Mouse (Mus musculus) embryonic stem cell, embryonic (primary cell): ENCODE results near the gene Zfp995.

ENCODE experiments used
- CTCF ChIA-PET, 4 experiments: fragments of 300-600 bp in 2 of 4; fragments of 350-600 bp in 2 of 4; sonication (Branson Sonifier 250); formaldehyde crosslinking; loops; one replicate each; lab custom pipeline; 2022; ENCODE audit warnings: inconsistent platforms in 2 of 4; lab: Charles Lee
- POLR2A ChIA-PET, 4 experiments: fragments of 300-600 bp in 2 of 4; fragments of 350-600 bp in 2 of 4; sonication (Branson Sonifier 250); formaldehyde crosslinking; loops; one replicate each; lab custom pipeline; 2022; ENCODE audit warnings: antibody characterized with exemption in 4 of 4, inconsistent platforms in 1 of 4; lab: Charles Lee

The Zfp995 gene

DNA sequence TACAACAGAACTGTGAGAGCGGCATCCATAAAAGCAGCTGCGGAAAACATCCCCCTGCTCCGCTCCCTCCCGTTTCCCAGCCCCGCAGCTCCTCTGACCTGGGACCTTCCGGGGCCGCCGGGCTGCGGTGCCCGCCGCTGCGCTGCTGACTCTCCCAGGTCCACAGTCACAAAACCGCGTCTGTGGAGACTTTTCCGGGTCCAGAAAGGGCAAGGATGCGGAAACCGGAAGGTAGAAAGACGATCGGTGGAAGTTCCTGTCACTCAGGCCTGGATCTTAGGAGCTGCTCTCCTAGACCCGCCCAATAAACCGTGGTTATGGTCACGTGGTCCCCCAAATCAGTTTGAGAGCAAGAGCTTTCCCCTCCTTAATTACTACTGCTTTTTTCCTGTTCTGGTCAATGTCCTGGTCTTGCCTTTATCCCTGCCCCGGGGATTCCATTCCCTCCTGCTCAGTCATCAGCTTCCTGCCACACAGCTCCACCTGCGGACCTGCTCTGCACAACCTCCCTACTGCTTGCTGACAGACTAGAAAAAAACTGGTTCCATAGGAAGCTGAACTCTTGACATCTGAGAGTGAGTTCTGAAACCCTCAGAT lies at the start of gene Zfp995:
TSS of gene Zfp995 (minus strand) at position 471 of the 597 bp plus-strand sequence.
- ChIA-PET CTCF (interaction anchor here in 2 of 4 experiments (0.6 kb wide), 2 partner anchors 64 to 373 kb away, joined by 3 to 9 read pairs; partner anchors contain the start of gene Zfp820 (in 1 of the 2)), POLR2A (interaction anchor here in 3 of 4 experiments (0.5 to 1.2 kb wide), 7 partner anchors 19 to 230 kb away, joined by 3 to 7 read pairs (median 3); no protein-coding TSS in a partner anchor)

DNA sequence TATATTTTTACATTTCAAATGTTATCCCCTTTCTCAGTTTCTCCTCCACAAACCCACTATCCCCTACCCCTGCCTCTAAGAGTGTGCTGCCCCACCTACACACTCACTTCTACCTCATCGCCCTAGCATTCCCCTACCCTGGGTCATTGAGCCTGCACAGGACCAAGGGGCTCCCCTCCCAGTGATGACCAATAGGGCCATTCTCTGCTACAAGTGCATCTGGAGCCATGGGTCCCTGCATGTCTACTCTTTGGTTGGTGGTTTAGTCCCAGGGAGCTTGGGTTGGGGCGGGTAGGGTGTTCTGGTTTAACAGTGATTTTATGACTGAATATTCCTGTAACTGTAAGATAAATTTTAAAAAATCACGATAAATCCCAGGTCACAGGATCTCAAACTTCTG lies 687 bp downstream of the Zfp995 start:
- POLR2A ChIA-PET, result interaction anchor here in 2 of 4 experiments (1.0 to 1.2 kb wide), 3 partner anchors 19 to 229 kb away, joined by 3 to 4 read pairs (median 3); no protein-coding TSS in a partner anchor
- CTCF ChIA-PET, result interaction anchor here in 2 of 4 experiments (0.6 to 0.7 kb wide), 2 partner anchors 64 to 73 kb away, joined by 3 read pairs; partner anchors contain the start of gene Zfp820 (in 1 of the 2)

DNA sequence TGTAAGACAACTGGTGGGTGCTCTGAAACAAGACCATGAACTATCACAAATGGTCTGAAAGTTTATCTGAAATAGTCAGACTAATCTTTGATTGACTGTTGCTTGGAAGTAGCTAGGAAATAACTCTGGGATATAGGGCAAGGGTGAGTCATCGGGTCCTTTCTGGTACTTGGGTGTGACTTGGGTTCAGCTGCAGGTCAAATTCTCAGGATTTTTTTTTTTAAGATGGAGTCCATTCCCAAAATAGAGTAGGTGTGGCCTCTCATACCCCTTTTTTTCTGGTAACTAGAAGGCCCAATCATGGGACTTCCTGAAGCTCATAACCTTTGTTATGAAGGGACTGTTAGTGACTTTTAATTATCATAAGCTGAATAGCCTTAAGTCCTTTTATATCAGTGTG lies 38.5 kb downstream of the Zfp995 start:
- ChIA-PET CTCF (no interaction called here), POLR2A (no interaction called here)

DNA sequence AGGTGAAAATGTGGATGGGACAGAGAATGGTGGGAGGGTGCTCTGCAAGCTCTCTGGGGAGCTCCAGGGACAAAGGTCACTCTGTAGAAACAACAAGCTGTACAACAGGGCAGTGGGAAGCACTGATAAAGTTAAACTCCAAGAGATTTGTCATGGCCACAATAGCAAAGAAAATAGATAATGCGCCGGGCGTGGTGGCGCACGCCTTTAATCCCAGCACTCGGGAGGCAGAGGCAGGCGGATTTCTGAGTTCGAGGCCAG lies 63.5 kb downstream of the Zfp995 start:
- ChIA-PET CTCF (interaction anchor here in 1 of 4 experiments (0.6 kb wide), 1 partner anchor 19 kb away, joined by 8 read pairs; no protein-coding TSS in a partner anchor), POLR2A (interaction anchor here in 2 of 4 experiments (1.1 to 1.3 kb wide), 2 partner anchors 21 to 116 kb away, joined by 3 read pairs; partner anchors contain the start of gene Zfp229 (in 1 of the 2))

DNA sequence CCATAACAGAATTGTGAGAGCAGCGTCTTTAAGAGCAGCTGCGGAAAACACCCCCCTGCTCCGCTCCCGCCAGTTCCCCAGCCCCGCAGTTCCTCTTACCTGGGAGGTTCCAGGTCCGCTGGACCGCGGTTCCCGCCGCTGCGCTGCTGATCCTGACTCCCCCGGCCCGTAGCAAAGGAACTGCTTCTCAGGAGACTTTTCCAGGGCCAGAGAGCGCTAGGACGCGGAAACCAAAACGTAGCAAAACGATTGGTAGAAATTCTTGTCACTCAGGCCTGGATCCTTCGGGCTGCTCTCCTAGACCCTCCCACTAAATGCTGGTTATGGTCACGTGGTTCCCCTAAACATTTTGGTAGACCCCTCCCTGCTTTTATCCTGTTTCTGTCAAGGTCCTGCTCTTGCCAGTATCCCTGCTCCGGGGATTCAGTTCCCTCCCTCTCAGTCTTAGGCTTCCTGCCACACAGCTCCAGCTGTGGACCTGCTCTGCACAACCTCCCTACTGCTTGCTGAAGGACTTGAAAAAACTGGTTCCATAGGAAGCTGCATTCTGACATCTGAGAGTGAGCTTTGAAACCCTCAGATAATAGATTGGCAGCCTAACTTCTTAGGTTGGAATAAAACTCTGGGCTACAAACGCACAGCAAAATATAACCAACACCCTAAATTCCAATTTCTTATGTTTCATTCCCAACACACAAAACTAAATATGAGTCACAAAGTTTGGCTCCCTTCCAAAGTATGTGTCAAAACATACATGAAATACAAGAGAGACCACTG lies 64.0 kb downstream of the Zfp995 start, which contains the start of gene Zfp820:
TSS of gene Zfp820 (minus strand) at position 228 of the 777 bp plus-strand sequence.
- POLR2A ChIA-PET, result interaction anchor here in 2 of 4 experiments (0.7 to 1.3 kb wide), 4 partner anchors 9 to 115 kb away, joined by 3 to 4 read pairs (median 3); partner anchors contain the start of gene Zfp229 (in 1 of the 2)
- CTCF ChIA-PET, result interaction anchor here in 2 of 4 experiments (0.6 to 0.7 kb wide), 2 partner anchors 18 to 64 kb away, joined by 3 to 8 read pairs; no protein-coding TSS in a partner anchor

DNA sequence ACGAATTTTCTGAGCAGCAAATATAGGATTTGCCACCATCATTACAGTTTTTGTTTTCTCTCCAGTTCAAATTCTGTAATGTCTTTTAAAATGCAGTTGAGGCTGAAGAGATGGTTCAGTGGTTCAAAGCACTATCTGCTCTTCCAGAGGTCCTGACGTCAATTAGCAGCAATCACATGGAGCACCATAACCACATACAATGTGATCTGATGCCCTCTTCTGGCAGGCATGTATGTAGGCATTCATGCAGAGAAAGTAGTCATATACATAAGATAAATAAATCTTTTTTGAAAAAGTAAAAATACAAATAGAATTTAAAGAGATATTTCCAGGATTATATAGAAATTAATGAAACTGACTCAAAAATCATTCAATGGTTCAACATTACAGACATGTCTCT lies 71.2 kb downstream of the Zfp995 start:
- ChIA-PET POLR2A (interaction anchor here in 2 of 4 experiments (0.6 kb wide), 2 partner anchors 22 to 545 kb away, joined by 3 to 5 read pairs; no protein-coding TSS in a partner anchor), CTCF (no interaction called here)
